Mouse (Mus musculus): ENCODE results near the gene Txndc16. TPM values are rescaled to one million over a fixed set of nuclear protein-coding genes. Genes with fewer than 3 reads are reported as not detected.

Gene Txndc16
- 4.1 TPM in 2 replicates for polyA plus RNA-seq (2014; fragmentation: Nextera tagmentation; extraction: Ambion mirVana)

DNA sequence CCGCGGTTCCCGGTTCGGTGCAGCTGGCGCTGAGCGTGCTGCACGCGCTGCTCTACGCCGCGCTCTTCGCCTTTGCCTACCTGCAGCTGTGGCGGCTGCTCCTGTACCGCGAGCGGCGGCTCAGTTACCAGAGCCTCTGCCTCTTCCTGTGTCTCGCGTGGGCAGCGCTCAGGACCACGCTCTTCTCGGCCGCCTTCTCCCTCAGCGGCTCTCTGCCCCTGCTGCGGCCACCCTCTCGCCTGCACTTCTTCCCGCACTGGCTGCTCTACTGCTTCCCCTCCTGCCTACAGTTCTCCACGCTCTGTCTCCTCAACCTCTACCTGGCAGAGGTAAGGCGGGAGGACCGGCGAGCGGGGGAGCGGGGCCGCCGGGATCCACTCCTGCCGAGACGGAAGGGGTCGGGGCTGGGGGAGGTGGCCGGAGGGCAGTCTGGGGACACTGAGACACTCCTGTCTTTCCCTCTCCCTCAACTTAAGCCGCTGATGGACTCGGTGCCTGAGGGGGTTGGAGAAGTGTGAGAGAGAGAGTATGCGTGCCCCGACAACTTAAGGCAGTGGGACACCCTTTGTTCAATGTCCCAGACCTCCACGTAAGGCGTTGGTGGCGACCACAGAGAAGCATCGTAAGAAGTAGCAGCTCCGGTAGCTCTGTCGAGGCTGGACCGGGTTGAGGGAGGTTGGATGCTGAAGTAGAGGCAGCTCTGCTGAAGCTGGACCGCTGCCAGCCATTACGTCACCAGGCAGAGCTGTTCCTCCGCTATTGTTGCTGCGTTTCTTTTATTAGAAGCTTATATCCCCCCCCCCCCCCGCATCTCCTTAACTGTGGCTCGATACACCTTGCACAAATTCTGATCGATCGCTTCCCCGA is at the start of gene Txndc16:
Txndc16 (minus strand) TSS at position 239 of the 867 bp plus-strand sequence.
- Histone ChIP-seq H3K27me3 (replicated peaks; ENCODE audit: control insufficient read depth, insufficient read depth, low read length) (0 out of 2 replicates have a peak, but pooled peaks cover 3% of the 10 kb centered on the region), H3K36me3 (ENCODE audit: control insufficient read depth, insufficient read depth, low read length) (no peaks in the 10 kb centered on the region), H3K4me1 (replicated peaks; ENCODE audit: control insufficient read depth, insufficient read depth, low read length) (no peaks in the 10 kb centered on the region), H3K4me2 (peak within 1 kb of the TSS; percentile 90), H3K9ac (ENCODE audit: low read depth, low read length) (peak within 1 kb of the TSS; percentile 71), H3K4me3 (ENCODE audit: low read depth, low read length) (peak within 1 kb of the TSS; percentile 73), H3K9me3 (ENCODE audit: control insufficient read depth, low read length) (no peaks in the 10 kb centered on the region), H3K27ac (ENCODE audit: low read depth, low read length) (peak within 1 kb of the TSS; percentile 67)
- DNase-seq (ENCODE audit: low spot score) (peak; percentile 62), ATAC-seq (replicated peaks; ENCODE audit: low FRiP score) (peak; percentile 27)
- WGBS, result under 1% methylated on average over 55 of the region's 59 CpGs

DNA sequence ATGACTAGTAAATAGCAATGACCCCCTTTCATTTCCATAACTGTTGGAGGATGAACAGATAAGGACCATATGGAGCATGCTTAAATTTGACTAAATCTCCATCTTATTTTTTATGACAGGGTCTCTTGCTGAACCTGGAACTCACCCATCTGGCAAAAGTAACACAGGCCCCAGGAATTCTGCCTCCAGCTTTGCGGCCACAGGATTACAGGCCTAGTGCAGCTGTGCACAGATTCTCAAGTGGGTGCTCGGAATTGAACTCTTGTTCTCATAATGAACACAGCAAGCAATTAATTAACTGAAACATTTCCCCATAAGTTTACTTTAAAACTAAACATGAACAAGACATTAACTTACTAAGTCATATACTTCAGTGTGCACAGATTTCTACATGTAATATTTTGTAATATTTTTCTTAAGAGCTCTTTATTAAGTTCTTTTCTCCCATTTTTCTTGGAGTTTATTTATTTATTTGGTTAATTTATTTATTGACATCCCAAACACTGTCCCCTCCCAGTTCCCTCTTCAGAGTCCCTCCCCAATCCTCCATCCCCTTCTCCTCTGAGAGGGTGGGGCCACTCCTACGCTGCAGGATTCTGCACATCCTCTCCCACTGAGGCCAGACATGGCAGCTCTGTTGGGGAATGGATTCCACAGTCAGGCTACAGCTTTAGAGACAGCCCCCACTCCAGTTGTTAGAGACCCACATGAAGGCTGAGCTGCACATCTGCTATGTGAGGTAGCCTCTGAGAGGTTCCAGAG is 43.9 kb upstream of the Txndc16 start:
- no peak overlapping the region for H3K9ac ChIP-seq (ENCODE audit: low read depth, low read length)
- DNase-seq (ENCODE audit: low spot score) (no peak), ATAC-seq (replicated peaks; ENCODE audit: low FRiP score) (no peak)
- H3K9me3 ChIP-seq (ENCODE audit: control insufficient read depth, low read length), result no peaks in the 10 kb centered on the region
- H3K4me2 ChIP-seq, result no peak overlapping the region
- H3K27me3 ChIP-seq (replicated peaks; ENCODE audit: control insufficient read depth, insufficient read depth, low read length), result no peaks in the 10 kb centered on the region
- no peak overlapping the region for H3K4me3 ChIP-seq (ENCODE audit: low read depth, low read length)
- H3K27ac ChIP-seq (ENCODE audit: low read depth, low read length), result no peak overlapping the region
- 75% methylated on average over 3 of the region's 3 CpGs for WGBS
- no peaks in the 10 kb centered on the region for H3K4me1 ChIP-seq (replicated peaks; ENCODE audit: control insufficient read depth, insufficient read depth, low read length)
- H3K36me3 ChIP-seq (ENCODE audit: control insufficient read depth, insufficient read depth, low read length), result no peaks in the 10 kb centered on the region

DNA sequence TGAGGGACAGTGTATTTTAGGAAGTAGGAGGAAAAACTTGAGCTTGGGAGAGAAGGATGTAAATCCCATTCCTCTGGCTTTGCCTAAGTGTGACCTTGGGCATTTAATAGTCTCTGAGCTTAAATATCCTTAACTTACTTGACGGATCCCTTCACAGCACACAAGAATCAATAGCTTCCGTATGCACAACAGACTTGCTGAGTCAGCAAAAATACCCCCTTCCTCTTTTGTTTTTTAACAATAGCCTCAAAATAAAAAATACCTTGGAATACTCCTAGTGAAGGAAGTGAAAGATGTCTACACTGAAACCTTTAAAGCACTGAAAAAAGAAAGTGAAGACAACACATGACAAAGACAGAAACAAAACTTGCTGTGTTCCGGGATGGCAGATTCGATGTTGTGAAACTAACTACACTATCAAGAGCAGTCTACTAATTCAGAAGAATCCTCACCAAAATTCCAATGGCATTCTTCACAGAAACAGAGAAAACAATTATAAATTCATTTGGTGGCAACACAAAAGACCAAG is 31.5 kb upstream of the Txndc16 start:
- DNase-seq (ENCODE audit: low spot score) (no peak), ATAC-seq (replicated peaks; ENCODE audit: low FRiP score) (no peak)
- WGBS, result 77% methylated on average over 4 of the region's 4 CpGs
- no peaks in the 10 kb centered on the region for H3K27me3 ChIP-seq (replicated peaks; ENCODE audit: control insufficient read depth, insufficient read depth, low read length)
- no peaks in the 10 kb centered on the region for H3K9me3 ChIP-seq (ENCODE audit: control insufficient read depth, low read length)
- no peak overlapping the region for H3K4me3 ChIP-seq (ENCODE audit: low read depth, low read length)
- H3K27ac ChIP-seq (ENCODE audit: low read depth, low read length), result no peak overlapping the region
- H3K4me1 ChIP-seq (replicated peaks; ENCODE audit: control insufficient read depth, insufficient read depth, low read length), result no peaks in the 10 kb centered on the region
- H3K9ac ChIP-seq (ENCODE audit: low read depth, low read length), result no peak overlapping the region
- no peak overlapping the region for H3K4me2 ChIP-seq
- no peaks in the 10 kb centered on the region for H3K36me3 ChIP-seq (ENCODE audit: control insufficient read depth, insufficient read depth, low read length)

DNA sequence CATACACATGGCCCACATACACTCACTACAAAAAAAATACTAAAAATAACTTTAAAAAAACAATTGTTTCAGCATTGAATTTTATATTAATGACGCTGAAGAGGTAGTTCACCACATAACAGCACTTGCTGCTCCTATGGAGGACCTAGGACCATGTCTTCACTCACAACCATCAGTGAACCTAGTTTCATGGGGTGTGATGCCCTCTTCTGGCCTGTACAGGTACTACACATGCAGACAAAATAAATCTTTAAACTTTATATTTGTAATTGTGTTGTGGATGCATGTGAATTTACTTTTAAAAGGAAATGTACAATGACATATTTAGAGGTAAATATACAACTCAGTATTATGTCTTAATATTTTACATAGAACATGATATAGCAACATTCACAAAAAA is 21.5 kb upstream of the Txndc16 start:
- Histone ChIP-seq H3K9ac (ENCODE audit: low read depth, low read length) (no peak overlapping the region), H3K4me2 (no peak overlapping the region), H3K9me3 (ENCODE audit: control insufficient read depth, low read length) (no peaks in the 10 kb centered on the region), H3K4me1 (replicated peaks; ENCODE audit: control insufficient read depth, insufficient read depth, low read length) (no peaks in the 10 kb centered on the region), H3K36me3 (ENCODE audit: control insufficient read depth, insufficient read depth, low read length) (no peaks in the 10 kb centered on the region), H3K27me3 (replicated peaks; ENCODE audit: control insufficient read depth, insufficient read depth, low read length) (no peaks in the 10 kb centered on the region), H3K27ac (ENCODE audit: low read depth, low read length) (no peak overlapping the region), H3K4me3 (ENCODE audit: low read depth, low read length) (no peak overlapping the region)
- DNase-seq (ENCODE audit: low spot score) (no peak), ATAC-seq (replicated peaks; ENCODE audit: low FRiP score) (no peak)
- 44% methylated on average over 1 of the region's 1 CpGs for WGBS

DNA sequence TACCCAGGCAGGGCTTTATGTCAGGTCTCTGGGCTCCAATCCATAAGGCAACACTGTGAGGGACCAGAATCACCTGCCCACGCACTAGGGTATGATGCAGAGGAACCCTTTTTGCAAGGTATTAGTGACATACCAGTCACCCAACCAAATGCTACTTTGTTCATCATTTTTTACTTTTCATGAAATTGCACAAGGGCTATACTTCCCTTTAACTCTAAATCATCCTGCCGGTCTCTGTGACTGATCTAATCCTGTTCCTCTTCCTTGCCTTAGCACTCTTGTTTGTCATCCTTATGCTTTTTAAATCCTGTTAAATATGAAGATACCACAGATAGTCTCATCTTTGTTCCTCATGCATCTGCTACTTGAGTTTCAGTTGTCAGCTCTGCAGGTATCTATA is 18.9 kb upstream of the Txndc16 start:
- Histone ChIP-seq H3K27me3 (replicated peaks; ENCODE audit: control insufficient read depth, insufficient read depth, low read length) (no peaks in the 10 kb centered on the region), H3K36me3 (ENCODE audit: control insufficient read depth, insufficient read depth, low read length) (no peaks in the 10 kb centered on the region), H3K9ac (ENCODE audit: low read depth, low read length) (no peak overlapping the region), H3K9me3 (ENCODE audit: control insufficient read depth, low read length) (no peaks in the 10 kb centered on the region), H3K27ac (ENCODE audit: low read depth, low read length) (no peak overlapping the region), H3K4me1 (replicated peaks; ENCODE audit: control insufficient read depth, insufficient read depth, low read length) (no peaks in the 10 kb centered on the region), H3K4me2 (no peak overlapping the region), H3K4me3 (ENCODE audit: low read depth, low read length) (no peak overlapping the region)
- DNase-seq (ENCODE audit: low spot score), result no peak
- WGBS, result 50% methylated on average over 2 of the region's 2 CpGs
- ATAC-seq (replicated peaks; ENCODE audit: low FRiP score), result no peak

DNA sequence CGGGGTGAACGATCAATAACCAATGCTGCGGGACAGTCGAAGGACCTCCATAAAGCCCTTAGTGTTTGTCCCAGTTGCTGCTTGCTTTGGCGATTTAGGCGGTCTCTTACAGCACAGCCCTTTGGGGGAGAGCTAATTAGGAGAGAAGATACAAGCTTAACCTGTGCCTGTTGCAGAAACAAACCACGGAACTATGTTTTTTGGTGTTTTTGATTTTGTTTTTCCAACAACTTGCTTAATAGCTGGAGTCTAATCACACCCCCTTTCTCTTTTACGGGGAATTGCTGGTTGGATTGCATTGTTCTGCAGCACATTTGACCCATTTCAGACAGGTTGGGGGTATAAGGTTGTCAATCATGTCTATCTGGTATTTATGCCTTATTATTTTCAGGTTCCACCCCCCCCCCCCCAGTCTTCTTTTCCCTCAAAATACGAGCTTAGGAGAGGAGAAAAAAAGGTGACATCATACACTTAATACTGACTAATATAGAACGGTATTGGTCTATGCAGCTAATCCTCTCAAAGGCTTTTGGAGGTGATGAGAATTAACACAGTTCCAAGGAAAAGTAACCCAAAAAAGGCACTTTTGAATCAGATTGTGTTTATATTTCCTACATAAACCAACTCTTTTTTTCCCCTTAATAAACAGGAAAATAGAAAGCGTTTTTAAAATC is 966 bp upstream of the Txndc16 start:
- Histone ChIP-seq H3K36me3 (ENCODE audit: control insufficient read depth, insufficient read depth, low read length) (no peaks in the 10 kb centered on the region), H3K9ac (ENCODE audit: low read depth, low read length) (peak overlapping the region; percentile 36; the same call in 1 of the 2 replicates), H3K27me3 (replicated peaks; ENCODE audit: control insufficient read depth, insufficient read depth, low read length) (0 out of 2 replicates have a peak, but pooled peaks cover 3% of the 10 kb centered on the region), H3K9me3 (ENCODE audit: control insufficient read depth, low read length) (no peaks in the 10 kb centered on the region), H3K4me2 (peak overlapping the region; percentile 90), H3K4me1 (replicated peaks; ENCODE audit: control insufficient read depth, insufficient read depth, low read length) (no peaks in the 10 kb centered on the region), H3K4me3 (ENCODE audit: low read depth, low read length) (peak overlapping the region; percentile 73), H3K27ac (ENCODE audit: low read depth, low read length) (no peak overlapping the region)
- ATAC-seq (replicated peaks; ENCODE audit: low FRiP score) (no peak), DNase-seq (ENCODE audit: low spot score) (no peak)
- 14% methylated on average over 11 of the region's 11 CpGs for WGBS

DNA sequence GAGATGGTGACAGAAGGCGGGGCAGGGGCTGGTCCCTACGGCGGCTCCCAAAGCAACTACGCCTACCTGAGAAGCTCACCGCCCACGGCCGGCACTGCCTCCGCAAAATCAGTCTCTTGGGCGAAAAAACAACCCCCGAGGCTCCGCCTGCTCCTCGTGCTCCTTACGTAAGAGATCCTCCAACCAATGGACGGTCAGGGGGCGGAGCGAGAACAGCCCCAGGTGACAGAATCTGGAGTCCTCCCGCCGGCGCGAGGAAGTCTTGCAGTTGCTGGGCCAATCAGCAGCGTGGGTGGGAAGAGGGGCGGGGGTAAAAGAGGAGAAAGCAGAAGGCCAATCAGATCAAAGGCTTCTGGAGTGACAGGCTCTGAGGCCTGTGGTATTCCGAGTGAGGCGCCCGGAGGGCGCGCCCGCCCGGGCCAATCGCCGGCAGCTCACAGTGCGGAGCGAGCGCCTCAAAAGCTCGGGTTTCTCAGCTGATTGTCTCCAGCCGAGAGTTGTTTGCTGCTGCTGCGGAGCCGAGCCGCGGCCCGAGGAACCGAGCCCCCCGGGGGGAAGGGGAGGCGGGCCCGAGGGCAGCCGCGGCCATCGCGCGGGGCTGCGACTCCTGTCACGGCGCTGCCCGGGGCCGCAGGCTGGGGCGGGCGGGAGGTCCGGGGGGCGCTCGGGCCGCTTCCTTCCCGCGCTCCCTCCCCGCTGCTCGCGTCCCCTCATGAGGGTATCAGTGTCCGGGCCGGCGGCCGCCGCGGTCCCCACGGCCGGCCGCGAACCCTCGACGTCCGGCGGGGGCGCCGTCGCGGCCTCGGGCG is 643 bp downstream of the Txndc16 start, which contains the start of gene Gpr137c:
Gpr137c (plus strand) TSS at position 437 of the 809 bp plus-strand sequence.
- WGBS, result under 1% methylated on average over 59 of the region's 86 CpGs
- no peaks in the 10 kb centered on the region for H3K4me1 ChIP-seq (replicated peaks; ENCODE audit: control insufficient read depth, insufficient read depth, low read length)
- H3K9me3 ChIP-seq (ENCODE audit: control insufficient read depth, low read length), result no peaks in the 10 kb centered on the region

More for the DNA sequence above, 643 bp downstream of the Txndc16 start, which contains the start of gene Gpr137c:
- H3K4me2 ChIP-seq, result peak within 1 kb of the TSS; percentile 90
- peak within 1 kb of the TSS; percentile 67 for H3K27ac ChIP-seq (ENCODE audit: low read depth, low read length)
- H3K9ac ChIP-seq (ENCODE audit: low read depth, low read length), result peak within 1 kb of the TSS; percentile 71
- ATAC-seq (replicated peaks; ENCODE audit: low FRiP score) (peak; percentile 99), DNase-seq (ENCODE audit: low spot score) (peak; percentile 93)
- H3K36me3 ChIP-seq (ENCODE audit: control insufficient read depth, insufficient read depth, low read length), result no peaks in the 10 kb centered on the region
- peak within 1 kb of the TSS; percentile 73 for H3K4me3 ChIP-seq (ENCODE audit: low read depth, low read length)
- H3K27me3 ChIP-seq (replicated peaks; ENCODE audit: control insufficient read depth, insufficient read depth, low read length), result 0 out of 2 replicates have a peak, but pooled peaks cover 3% of the 10 kb centered on the region

Measured in liver, embryonic 11.5 days (tissue).